Mouse (Mus musculus): ENCODE data around the gene Gm20812.
"Not testable (repeated sequence)": the region's sequence is repeated elsewhere in the genome, so short reads cannot be mapped to it uniquely, and the experiment has no call there.

Gm20812 gene

DNA sequence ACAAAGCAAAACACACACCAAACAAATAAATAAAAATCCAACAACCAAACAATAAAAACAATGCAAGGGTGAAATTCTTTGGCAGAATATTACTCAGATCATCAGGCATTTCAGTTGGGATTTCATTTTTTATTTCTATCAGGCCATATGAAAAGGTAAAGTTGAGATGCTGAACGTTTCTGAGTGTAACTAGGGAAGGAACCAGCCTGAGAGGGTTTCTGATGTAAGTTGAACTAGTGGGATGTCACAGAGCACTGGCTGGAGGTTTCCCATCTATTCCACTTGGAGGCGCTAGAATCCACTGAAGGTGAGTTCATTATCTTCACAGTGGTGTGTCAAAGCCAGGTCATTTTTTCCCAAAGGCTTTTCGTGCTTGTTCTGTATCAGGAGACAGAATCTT, at the start of gene Gm20812:
TSS of gene Gm20812 (plus strand) at position 301 of the 400 bp plus-strand sequence.
- in situ Hi-C loops (cut with MboI; ENCODE audit: low pct_unique_long_range_greater_than_20kb in 1 of 2, low sequenced_read_pairs in 2 of 2, unreplicated experiment in 1 of 2), result not testable (repeated sequence)
